Mouse (Mus musculus) limb, embryonic 15.5 days (tissue): ENCODE measurements around the gene Pnrc1. TPM values are rescaled to one million over a fixed set of nuclear protein-coding genes. Genes with fewer than 3 reads are reported as not detected.

Experiments
- ATAC-seq: fragments of 200-750 bp; cut with Nextera tagmentation; 2 replicates; pipeline ENCODE4 v1.8.0; 2017; ENCODE audit warnings: low read depth, moderate TSS enrichment; ENCODE audit not compliant: insufficient number of reproducible peaks, low FRiP score, low TSS enrichment
- H3K27ac ChIP-seq: fragments of 300-500 bp; sonication (generic); 2 replicates; pipeline ENCODE4 v1.5.1; 2015; ENCODE audit warnings: moderate library complexity, mild to moderate bottlenecking, inconsistent platforms
- H3K27me3 ChIP-seq: fragments of 300-500 bp; sonication (generic); 2 replicates; pipeline ENCODE4 v1.6.1; 2015; ENCODE audit warnings: inconsistent platforms
- H3K36me3 ChIP-seq: fragments of 300-500 bp; sonication (generic); 2 replicates; pipeline ENCODE4 v1.6.1; 2015; ENCODE audit warnings: inconsistent platforms
- H3K4me1 ChIP-seq: fragments of 300-500 bp; sonication (generic); 2 replicates; pipeline ENCODE4 v1.6.1; 2015; ENCODE audit warnings: inconsistent platforms
- H3K4me2 ChIP-seq: fragments of 300-500 bp; sonication (generic); 2 replicates; pipeline ENCODE4 v1.6.1; 2015; ENCODE audit warnings: mild to moderate bottlenecking, inconsistent platforms
- H3K4me3 ChIP-seq: fragments of 300-500 bp; sonication (generic); 2 replicates; pipeline ENCODE4 v1.5.1; 2015; ENCODE audit warnings: mild to moderate bottlenecking, inconsistent platforms
- H3K9ac ChIP-seq: fragments of 300-500 bp; sonication (generic); 2 replicates; pipeline ENCODE4 v1.6.1; 2015; ENCODE audit warnings: inconsistent platforms
- H3K9me3 ChIP-seq: fragments of 300-500 bp; sonication (generic); 2 replicates; pipeline ENCODE4 v1.6.1; 2016; ENCODE audit warnings: inconsistent platforms
- WGBS: fragments of 180-500 bp; shearing (Covaris S2); methylation state at CpG from one replicate; pipeline ENCODE4 v1.1.7; 2015; 5-methylcytosine and 5-hydroxymethylcytosine counted together
- polyA plus RNA-seq: library from polyadenylated mRNA; unstranded; fragments of >200 nt; fragmentation: Nextera tagmentation; extraction: Ambion mirVana; gene quantifications from 2 replicates; pipeline ENCODE4 v1.2.1, GENCODE M21; 2015

Pnrc1 gene
- polyA plus RNA-seq, 1 experiment from 2014 or later, result 98.1 TPM

DNA sequence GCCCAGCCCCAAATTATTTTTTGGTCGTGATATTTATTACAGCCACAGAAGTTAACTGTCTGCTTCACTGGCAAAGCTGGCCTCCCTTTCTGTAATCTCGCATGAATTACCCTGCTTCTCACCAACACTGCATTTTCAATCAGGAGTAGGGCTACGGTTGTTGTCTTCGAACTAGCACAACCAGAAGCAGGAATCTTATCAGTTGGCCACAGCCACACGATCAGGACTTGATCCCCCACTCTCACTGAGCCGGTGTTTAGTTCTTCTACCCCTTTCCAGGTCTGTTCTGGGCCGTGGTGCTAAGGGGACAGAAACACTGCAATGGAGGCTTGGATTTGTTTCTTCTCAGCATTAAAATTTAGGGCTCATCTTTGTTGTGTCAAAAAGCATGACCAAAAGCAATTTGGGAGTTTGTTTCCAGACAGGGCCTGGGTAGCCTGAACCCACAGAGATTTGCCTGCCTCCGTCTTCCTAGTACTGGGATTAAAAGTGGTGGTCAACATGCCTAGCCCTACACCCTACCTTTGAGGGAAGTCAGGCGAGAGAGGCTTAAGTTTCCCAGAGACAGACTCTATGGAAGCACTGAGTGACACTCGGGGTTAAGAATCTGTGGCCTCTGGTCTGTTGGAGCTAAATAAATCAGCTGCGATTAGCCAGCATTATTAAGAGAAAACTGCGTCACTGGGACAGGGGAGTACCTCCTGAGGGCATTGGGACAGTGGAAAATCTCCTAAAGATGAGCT, 46.8 kb downstream of the Pnrc1 start:
- Histone ChIP-seq H3K9me3 (no peaks in the 10 kb centered on the region), H3K4me1 (peaks cover 22% of the 10 kb centered on the region), H3K4me2 (no peak overlapping the region), H3K4me3 (no peak overlapping the region), H3K9ac (no peak overlapping the region), H3K27ac (0 out of 2 replicates have a peak overlapping the region, but pooled peaks have one; percentile 13), H3K27me3 (no peaks in the 10 kb centered on the region), H3K36me3 (peaks cover 36% of the 10 kb centered on the region)
- no peak for ATAC-seq
- 80% methylated on average over 12 of the region's 12 CpGs for WGBS

DNA sequence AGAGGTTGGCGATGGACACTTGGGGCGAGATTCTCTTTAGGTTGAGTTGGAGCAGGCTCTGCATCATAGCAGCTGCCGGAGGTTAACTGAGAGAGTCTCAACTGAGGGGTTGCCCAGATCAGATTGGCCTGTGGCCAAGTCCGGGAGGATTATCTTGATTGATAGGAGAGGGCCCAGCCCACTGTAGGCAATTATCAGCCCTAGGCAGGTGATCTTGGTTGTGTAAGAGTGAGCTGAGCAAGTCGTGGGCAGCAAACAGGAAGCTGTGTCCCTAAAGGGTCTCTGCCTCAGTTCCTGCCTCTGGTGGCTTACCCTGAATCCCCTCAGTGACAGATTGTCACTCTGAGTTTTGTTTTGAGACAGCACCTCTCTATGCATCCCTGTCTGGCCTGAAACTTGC, 47.4 kb downstream of the Pnrc1 start:
- H3K36me3 ChIP-seq, result peaks cover 36% of the 10 kb centered on the region
- ATAC-seq, result no peak
- no peak overlapping the region for H3K9ac ChIP-seq
- H3K4me3 ChIP-seq, result no peak overlapping the region
- H3K27me3 ChIP-seq, result no peaks in the 10 kb centered on the region
- 67% methylated on average over 5 of the region's 5 CpGs for WGBS
- H3K4me2 ChIP-seq, result no peak overlapping the region
- H3K27ac ChIP-seq, result no peak overlapping the region
- H3K4me1 ChIP-seq, result peaks cover 22% of the 10 kb centered on the region
- no peaks in the 10 kb centered on the region for H3K9me3 ChIP-seq

DNA sequence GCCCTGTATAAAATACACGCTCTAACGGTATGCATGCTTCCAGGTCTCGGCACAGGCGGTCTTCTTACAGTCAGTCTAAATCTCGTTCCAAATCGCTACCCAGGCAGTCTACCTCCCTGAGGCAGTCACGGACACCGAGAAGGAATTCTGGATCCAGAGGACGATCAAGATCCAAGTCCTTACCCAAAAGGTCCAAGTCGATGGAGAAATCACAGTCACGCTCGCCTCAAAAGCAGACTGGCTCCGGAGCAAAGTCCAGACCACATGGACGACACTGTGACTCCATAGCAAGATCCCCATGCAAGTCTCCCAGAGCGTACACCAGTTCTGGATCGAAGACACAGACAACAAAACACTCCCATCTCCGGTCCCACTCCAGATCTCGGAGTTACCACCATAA, 59.1 kb downstream of the Pnrc1 start:
- no peaks in the 10 kb centered on the region; the same call in 1 of the 2 replicates for H3K36me3 ChIP-seq
- H3K9ac ChIP-seq, result no peak overlapping the region
- H3K4me1 ChIP-seq, result no peaks in the 10 kb centered on the region
- no peaks in the 10 kb centered on the region for H3K27me3 ChIP-seq
- ATAC-seq, result no peak
- H3K4me3 ChIP-seq, result no peak overlapping the region
- H3K9me3 ChIP-seq, result no peaks in the 10 kb centered on the region
- WGBS, result 85% methylated on average over 18 of the region's 18 CpGs
- no peak overlapping the region for H3K27ac ChIP-seq
- no peak overlapping the region for H3K4me2 ChIP-seq

DNA sequence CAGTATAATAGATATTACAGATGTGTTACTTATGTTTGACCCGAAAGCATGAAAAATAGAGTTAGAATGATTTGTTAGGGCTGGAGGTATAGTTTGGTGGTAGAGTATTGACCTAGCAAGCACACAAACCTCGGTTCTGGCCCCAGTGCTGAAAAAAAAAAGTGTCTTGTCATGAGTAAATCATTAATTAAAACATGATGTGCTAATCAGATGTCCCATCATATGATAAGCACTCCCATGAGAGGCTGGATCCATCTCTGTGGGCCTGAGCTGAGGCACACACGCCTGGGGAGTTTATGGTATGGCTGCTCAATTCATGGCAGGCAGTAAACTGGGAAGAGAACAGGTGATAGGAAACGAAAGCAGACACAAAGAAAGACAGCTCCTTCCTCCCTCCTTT, 60.3 kb downstream of the Pnrc1 start:
- Histone ChIP-seq H3K9ac (no peak overlapping the region), H3K4me1 (peaks cover under 1% of the 10 kb centered on the region; the same call in 1 of the 2 replicates), H3K9me3 (no peaks in the 10 kb centered on the region), H3K27ac (no peak overlapping the region), H3K27me3 (no peaks in the 10 kb centered on the region), H3K4me2 (no peak overlapping the region), H3K4me3 (no peak overlapping the region), H3K36me3 (no peaks in the 10 kb centered on the region; the same call in 1 of the 2 replicates)
- WGBS, result 74% methylated on average over 4 of the region's 4 CpGs
- ATAC-seq, result no peak

DNA sequence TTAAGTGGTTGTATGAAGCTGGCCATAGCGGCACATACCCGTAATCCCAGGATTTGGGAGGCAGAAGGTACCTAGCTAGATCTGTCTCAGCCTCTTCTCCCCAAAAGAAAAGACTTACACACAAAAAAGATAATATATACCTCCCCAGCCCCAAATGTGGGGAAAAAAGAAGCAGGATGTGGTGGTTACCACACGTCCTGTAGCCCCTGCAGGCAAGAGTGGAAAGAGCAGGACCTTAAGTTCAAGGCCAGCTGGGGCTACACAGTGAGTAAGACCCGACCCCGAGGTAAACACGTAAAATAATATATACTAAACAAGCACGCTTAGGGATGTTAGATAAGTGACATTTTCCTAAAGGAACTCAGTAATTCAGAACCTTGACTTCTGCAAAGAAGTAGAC, 62.8 kb downstream of the Pnrc1 start:
- Histone ChIP-seq H3K36me3 (no peaks in the 10 kb centered on the region; the same call in 1 of the 2 replicates), H3K9me3 (no peaks in the 10 kb centered on the region), H3K27ac (no peak overlapping the region), H3K4me2 (no peak overlapping the region), H3K9ac (no peak overlapping the region), H3K4me1 (peaks cover 3% of the 10 kb centered on the region; the same call in 1 of the 2 replicates), H3K4me3 (no peak overlapping the region), H3K27me3 (no peaks in the 10 kb centered on the region)
- WGBS, result 86% methylated on average over 7 of the region's 7 CpGs
- ATAC-seq, result no peak

DNA sequence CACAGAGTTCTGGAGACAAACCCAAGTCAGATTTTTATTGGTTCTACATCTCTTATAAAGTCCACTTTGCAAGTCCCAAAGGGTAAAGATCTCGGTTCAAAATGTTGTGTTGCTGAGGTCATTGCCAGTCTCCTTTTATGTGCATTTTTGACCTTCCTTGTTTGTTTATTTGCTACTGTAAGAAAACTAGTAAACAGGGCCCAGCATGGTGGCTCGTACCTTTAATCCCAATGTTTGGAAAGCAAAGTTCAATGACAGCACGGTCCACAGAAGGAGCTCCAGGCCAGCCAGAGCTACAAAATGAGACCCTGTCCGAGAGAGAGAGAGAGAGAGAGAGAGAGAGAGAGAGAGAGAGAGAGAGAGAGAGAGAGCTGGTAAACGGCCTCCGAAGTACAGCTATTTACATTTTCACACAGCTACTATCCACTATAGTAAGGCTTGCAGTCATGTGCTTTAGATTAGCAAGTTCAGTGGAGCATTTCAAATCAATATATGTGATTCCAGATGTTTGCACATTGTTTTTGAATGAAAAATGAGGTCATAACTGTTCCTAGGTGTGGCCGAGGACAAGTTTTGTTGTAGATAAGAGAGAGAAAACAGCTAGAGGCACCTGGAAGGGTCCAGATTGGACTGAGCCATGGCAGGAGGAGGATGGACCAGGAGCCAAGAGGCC, 65.8 kb downstream of the Pnrc1 start:
- Histone ChIP-seq H3K9me3 (no peaks in the 10 kb centered on the region), H3K9ac (no peak overlapping the region), H3K36me3 (no peaks in the 10 kb centered on the region), H3K4me2 (no peak overlapping the region), H3K4me3 (no peak overlapping the region), H3K27me3 (no peaks in the 10 kb centered on the region), H3K27ac (no peak overlapping the region), H3K4me1 (peaks cover 3% of the 10 kb centered on the region; the same call in 1 of the 2 replicates)
- 39% methylated on average over 7 of the region's 7 CpGs for WGBS
- no peak for ATAC-seq

DNA sequence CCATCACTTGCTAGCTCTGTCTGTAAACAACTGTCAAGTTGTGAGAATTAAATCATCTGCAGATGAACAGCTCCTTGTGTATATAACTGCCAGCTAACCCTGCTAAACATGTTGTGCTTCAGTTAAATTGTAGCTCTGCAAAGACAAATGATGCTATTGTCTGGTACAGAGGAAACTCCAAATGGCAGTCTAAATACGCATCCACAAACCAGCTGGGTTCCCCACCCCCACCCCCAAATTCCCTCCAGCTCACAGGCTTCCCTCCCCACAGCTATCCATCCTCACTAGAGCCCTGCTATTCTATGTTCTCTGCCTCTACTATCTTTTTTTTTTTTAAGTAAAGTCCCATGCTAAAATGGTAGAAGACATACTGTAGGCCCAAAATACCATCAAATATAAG, 68.1 kb downstream of the Pnrc1 start:
- H3K9ac ChIP-seq, result no peak overlapping the region
- no peak overlapping the region for H3K4me2 ChIP-seq
- H3K36me3 ChIP-seq, result no peaks in the 10 kb centered on the region
- no peak for ATAC-seq
- no peaks in the 10 kb centered on the region for H3K9me3 ChIP-seq
- 52% methylated on average over 1 of the region's 1 CpGs for WGBS
- peaks cover 3% of the 10 kb centered on the region; the same call in 1 of the 2 replicates for H3K4me1 ChIP-seq
- H3K27ac ChIP-seq, result no peak overlapping the region
- no peak overlapping the region for H3K4me3 ChIP-seq
- no peaks in the 10 kb centered on the region for H3K27me3 ChIP-seq

DNA sequence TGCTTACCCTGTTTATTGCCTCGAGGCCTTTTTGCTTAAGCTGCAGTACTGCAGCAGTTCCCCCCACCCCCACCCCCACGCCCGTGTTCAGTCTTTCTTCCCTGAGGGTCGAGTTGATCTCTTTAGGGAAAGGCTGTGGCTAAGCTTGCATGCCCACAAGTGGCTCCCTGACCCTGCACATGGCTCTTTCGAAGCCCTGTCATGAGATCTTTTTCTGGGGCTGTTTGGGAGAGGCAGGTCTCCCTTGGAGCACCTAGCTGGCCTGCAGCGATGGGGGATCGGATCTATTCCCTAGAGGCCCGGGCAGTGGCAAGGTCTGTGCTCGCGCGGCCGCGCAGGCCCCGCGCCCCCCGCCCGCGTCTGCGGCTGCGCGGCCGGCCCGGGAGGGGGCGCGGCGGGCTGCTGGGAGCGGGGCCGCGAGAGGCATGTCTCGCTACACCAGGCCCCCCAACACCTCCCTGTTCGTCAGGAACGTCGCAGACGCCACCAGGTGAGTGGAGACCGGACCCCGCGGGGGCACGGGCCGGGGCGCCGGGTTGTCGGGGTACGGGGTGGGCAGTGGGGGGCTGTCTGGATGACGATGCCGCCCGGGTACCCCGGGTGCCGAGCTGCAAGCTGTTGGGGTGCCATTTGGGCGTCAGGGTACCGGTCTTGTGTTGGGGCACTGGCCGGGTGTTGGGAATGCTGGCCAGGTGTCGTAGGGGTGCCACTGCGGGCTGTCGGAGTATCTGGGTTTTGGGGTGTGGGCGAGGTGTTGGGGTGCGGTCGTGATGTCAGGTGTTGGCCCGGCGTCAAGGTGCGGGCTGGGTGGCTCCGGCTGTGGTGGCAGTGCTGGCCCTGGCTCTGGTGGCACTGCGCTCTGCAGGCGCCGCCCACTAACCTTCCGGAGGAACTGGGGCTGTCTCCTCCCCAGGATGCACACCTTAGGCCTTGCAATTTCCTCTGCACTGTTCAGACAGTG, 80.8 kb downstream of the Pnrc1 start, which contains the start of gene Srsf12:
TSS of gene Srsf12 (plus strand) at position 111 of the 961 bp plus-strand sequence.
- H3K36me3 ChIP-seq, result no peaks in the 10 kb centered on the region
- WGBS, result 1% methylated on average over 65 of the region's 65 CpGs
- H3K9me3 ChIP-seq, result no peaks in the 10 kb centered on the region
- peak within 1 kb of the TSS; percentile 71 for H3K4me3 ChIP-seq
- peak within 1 kb of the TSS; percentile 95 for H3K4me2 ChIP-seq
- peaks cover 9% of the 10 kb centered on the region for H3K4me1 ChIP-seq
- H3K9ac ChIP-seq, result peak within 1 kb of the TSS; percentile 73
- no peak; the same call in 1 of the 2 replicates for ATAC-seq
- peak within 1 kb of the TSS; percentile 69 for H3K27ac ChIP-seq
- no peaks in the 10 kb centered on the region for H3K27me3 ChIP-seq

DNA sequence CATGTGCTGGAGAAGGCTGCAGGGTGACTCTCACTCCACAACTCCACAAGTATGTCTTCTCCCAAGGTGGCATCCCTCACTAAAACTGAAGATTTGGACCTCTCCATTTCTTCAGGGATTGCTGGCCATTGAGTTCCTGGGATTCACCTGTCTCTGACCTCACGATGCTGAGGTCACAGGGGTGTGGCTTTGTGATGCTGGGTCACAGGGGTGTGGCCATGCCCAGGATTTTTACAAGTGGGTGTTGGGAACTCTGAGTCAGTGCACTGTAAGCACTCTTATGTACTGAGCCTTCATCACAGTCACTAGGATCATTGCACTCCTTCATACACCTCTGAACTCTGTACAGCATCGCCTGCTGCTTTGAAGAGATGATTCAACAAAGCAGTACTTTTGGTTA, 82.4 kb downstream of the Pnrc1 start:
- Histone ChIP-seq H3K4me2 (no peak overlapping the region), H3K27me3 (no peaks in the 10 kb centered on the region), H3K4me3 (no peak overlapping the region), H3K9me3 (no peaks in the 10 kb centered on the region), H3K4me1 (peaks cover 9% of the 10 kb centered on the region), H3K27ac (no peak overlapping the region), H3K9ac (no peak overlapping the region), H3K36me3 (no peaks in the 10 kb centered on the region)
- 66% methylated on average over 2 of the region's 2 CpGs for WGBS
- ATAC-seq, result no peak

DNA sequence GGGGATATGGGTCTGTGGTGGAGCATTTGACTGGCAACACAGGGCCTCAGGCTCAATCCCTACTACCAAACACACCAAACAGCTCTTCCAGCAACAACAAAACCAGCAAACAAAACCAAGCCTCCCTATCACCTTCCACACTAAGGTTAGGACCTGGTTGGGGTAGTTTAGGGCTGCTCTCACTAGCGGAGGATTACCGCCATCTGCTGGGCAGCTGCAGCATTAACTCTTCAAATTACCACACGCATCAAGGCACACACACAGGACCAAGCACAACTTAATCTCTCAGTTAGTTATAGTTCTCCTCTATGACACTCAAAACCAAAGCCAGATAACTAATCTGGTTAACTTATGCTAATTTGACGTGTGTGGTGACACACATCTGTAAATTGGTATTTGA, 85.3 kb downstream of the Pnrc1 start:
- no peaks in the 10 kb centered on the region for H3K36me3 ChIP-seq
- H3K27ac ChIP-seq, result no peak overlapping the region
- no peak for ATAC-seq
- H3K27me3 ChIP-seq, result no peaks in the 10 kb centered on the region
- no peak overlapping the region for H3K4me2 ChIP-seq
- H3K4me3 ChIP-seq, result no peak overlapping the region
- H3K9me3 ChIP-seq, result no peaks in the 10 kb centered on the region
- whole genome bisulfite sequencing, result 6% methylated on average over 4 of the region's 4 CpGs
- H3K9ac ChIP-seq, result no peak overlapping the region
- H3K4me1 ChIP-seq, result peaks cover 7% of the 10 kb centered on the region

DNA sequence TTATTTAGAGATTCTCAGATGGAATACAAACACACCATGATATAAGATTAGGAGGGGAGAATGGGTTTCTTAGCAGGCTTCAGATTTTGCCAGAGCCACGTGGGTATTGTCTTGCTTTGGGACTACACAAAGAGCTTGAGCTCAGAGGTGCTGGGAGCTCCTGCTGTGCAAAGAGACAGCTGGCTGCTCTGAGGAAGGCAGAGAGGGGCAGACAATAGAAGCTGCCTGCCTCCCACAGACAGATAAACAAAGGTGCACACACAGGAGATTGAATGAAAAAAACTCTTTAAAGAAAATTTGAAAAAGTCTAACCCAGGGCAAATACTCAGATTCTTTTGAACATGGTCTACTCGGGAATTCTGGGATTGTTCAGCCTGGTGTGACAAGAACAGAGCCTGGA, 91.8 kb downstream of the Pnrc1 start:
- Histone ChIP-seq H3K27ac (no peak overlapping the region), H3K4me3 (no peak overlapping the region), H3K4me1 (no peaks in the 10 kb centered on the region), H3K9ac (no peak overlapping the region), H3K4me2 (no peak overlapping the region), H3K36me3 (no peaks in the 10 kb centered on the region), H3K9me3 (no peaks in the 10 kb centered on the region), H3K27me3 (no peaks in the 10 kb centered on the region)
- ATAC-seq, result no peak
- 22% methylated on average over 2 of the region's 2 CpGs for WGBS
